Mouse (Mus musculus) cerebellum, postnatal 25 days (tissue): ENCODE data around the gene Sptbn1.

Source experiments
- DNase-seq, 2 experiments: peaks; one replicate each; pipeline ENCODE4 v3.0.0; 2021; ENCODE audit warnings: mixed read lengths in 2 of 2

The Sptbn1 gene

GRCm38 (mm10) chr11:30267892-30268647, at the start of gene Sptbn1:
Gene Sptbn1 (minus strand): TSS chr11:30268175.
- DNase-seq: peak; percentile 85 to 90

DNA sequence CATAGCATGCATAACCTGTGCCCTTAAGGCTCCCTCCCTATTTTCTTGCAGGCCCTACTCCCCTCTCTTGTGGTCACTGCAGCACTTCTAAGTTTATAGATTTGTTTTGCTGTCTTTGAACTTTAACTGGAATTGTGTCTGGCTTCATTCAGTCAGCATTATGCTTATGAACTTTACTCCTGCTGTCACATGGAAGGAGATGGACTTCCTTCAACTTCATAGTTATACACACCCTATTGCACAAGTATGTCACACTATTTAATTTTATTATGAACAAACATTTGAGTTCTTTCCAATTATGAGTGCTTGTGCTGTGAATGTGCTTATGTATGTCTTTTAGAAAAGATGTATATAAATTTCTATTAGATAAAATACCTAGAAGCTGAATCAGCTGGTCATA, 26.3 kb upstream of the Sptbn1 start:
- DNase-seq: no peak

DNA sequence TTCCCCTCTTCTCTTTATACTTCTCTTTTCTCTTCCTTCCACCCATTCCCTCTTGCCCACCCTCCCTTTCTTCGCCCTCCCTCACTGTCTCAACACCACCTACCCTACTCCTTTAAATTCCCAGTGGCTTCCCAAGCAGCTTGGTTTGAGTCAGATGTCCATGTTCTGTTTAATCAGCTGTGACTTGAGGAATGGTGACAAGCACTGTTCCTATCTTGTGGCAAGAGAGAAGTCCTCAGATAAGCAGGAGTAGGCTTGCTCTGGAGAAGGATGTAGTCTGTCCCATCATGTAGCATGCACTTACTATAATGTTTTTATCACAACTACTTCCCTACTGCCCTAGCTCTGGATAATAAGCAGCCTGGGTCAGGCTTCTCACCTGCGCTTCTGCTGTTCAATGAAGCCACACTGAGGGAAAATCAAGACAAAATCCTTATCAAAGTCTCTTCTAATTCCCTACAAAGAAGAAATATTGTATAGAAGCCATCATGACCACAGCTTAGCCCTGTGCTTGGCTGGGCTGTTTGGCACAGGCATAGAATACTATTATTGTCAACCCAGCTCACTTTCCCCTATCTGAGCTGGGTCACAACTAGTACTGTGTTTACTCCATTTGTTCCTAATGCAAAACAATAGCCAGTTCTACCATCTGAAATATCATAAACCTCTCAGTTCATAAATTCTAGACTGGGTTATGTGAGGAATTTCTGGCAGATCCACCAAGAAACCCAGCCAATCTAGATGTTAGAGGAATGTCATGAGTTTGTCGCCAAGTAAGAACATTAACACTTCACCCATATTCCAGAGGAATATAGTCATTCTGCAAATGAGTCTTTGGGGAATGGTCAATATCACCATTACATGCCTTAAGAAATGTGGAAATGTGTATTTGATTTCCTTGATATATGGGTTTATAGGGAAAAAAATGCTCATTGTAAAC, 24.5 kb upstream of the Sptbn1 start:
- no peak for DNase-seq

DNA sequence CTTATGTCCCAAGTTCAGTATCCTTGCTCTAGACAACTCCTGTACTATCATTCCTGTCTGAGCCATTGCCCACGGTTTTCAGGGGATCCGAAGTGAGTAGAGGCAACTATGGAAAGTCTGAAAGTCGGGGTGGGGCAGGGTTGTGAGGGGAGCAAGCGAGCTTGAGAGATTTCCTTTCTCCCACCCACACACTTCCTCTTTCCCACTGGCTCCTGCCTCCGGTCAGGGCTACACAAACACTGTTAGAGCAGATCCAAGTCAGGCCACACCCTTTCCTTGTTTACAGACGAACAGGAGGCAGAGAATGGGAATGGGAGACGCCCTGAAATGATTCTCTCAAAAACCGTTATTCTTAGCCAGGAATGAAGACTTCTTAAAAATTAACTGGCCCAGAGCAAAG, 23.2 kb upstream of the Sptbn1 start:
- no peak for DNase-seq

DNA sequence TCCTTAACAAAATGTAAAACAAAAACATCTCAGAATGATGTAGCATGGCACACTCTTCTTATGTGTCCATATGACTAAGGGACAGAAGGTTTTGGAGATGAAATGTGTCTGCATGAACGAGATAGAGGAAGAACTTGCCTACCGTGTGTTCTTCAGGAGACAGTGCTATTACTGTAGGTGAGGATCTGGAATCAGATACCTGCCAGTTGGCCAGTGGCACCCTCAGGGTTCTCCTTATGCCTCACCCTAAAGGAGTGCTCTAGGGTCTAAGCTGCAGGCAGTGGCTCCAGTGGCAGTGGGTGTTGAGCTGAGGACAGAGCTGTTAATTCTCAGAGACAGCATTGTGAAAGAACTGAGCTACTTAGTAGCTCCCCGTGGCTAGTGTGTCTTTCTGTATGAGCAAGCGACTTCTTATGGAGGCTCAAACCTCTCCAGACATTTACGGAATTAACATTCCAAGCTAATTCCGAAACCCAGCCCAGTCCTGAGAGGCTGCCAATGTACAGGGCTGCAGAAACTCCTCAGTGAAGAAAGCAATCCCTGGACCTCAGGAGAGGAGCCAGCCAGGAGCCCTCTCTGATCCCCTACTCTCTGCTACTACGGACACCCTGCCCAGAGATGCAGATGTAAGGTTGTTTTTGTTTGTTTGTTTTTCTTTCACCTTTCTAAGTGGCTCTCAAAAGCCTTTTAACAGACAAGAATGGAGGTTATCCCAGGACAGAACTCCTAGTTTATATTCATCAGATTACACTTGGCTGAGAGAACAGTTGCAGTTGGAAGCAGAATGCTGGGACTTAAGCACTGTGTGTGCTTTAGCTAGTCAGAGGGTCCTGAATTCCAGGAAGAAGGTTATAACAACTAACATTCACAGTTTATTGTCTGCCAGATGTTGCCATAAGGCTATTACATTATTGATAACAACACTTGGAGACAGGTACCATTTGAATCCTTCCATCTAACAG, 21.8 kb upstream of the Sptbn1 start:
- peak; percentile 27 to 29 for DNase-seq

DNA sequence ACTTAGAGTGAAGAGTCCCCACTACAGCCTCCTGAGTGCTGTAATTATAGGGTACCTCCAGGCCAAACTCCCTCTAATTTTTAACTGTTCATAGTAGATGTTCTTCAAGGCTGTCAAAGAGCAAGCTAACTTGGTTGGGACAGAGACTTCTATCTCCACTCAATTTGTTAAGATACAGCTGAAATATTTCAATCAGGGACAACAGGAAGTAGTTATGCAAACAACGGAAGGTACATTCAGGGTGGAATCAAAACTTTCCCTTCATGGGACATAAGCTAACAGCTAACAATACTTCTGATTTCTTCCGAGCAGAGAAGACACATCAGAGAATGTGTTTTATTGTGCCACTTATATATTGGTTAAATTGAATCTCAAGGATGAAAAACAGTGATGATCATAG, 20.1 kb upstream of the Sptbn1 start:
- DNase-seq: no peak

DNA sequence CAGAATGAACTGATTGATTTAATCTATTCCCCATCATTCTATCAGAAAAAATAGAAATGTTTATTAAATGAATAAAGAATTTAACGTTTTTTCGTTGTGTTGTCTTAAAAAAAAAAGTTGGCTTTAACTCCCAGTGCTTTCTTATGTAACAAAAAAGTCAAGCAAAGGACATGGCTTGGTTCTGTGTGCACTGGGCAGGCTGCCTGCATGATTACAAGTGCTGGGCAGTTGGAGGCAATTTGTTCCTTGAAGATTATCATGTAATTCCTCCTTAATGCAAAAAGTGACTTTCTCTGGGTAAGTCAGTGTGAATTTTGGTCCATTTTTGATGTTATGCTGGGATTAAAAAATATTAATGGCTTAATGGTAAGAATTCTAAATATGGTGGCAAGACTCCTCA, 15.7 kb upstream of the Sptbn1 start:
- no peak for DNase-seq

- no peak for DNase-seq
These were observed 13.1 kb upstream of the Sptbn1 start for GRCm38 (mm10) chr11:30281096-30281495.

GRCm38 (mm10) chr11:30279278-30279677, 11.3 kb upstream of the Sptbn1 start:
- no peak for DNase-seq

DNA sequence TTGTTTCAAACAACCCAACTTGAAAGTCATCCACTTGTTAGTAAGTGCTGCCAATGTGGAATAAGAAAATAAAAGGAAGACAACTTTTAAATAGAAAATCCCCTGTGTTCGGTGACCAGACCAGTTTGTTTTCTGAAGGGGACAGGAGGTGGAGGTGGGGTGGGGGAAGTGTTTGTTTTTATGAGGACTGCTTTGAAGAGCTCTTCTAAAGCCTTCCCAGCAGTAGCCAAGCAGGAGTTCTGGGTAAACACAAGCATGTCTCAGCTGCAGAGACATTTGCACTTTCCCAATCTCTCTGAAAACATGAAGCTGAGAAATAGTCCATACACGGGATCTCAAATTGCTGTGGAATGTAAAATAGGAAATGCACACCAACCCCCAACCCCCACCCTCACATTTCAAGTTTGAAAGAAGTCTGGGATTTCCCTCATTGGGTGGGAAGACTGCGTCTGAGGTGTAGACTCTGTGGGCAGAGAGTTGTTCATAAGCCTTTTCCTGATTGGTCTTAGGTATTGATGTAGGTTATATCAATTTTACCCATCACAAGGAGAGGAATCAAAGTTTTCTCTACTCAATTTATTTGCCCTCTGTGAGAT, 7.6 kb upstream of the Sptbn1 start:
- no peak for DNase-seq

GRCm38 (mm10) chr11:30269524-30269923, 1.5 kb upstream of the Sptbn1 start:
- DNase-seq: no peak

DNA sequence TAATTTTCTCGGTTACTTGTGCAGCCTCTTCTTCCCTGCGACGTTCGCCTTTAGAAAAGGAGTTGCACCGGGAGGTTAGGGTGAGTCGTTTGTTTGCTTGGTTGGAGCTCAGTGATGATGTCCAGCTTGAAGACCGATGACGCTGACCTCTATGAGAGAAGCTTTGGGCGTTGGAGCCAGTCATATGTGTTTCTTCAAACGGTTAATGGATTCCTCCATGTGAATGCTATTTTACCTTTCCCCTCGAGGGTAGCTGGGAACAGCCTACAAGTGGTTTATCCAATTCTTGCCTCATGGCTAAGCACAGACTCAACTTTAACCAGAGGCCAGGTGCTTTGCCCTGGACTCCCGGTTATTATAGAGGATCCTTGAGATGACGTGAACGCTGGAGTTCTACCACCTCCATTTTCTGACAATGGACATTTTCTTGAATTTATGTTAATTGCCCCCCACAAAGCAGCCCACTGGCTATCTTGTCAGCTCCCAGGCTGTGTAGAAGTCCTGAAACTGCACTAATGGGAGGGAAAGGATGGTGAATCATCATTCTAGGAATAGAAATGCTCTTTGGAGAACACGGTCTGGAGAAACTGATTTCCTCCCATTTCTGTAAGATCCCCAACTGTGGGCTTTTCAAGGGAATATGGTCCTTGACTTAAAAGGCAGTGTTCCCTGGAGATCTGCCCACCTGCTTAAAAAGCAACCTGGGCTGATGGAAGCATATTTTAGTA, 837 bp upstream of the Sptbn1 start:
- no peak for DNase-seq

GRCm38 (mm10) chr11:30267036-30267891, 711 bp downstream of the Sptbn1 start:
- peak; percentile 81 to 82 for DNase-seq

DNA sequence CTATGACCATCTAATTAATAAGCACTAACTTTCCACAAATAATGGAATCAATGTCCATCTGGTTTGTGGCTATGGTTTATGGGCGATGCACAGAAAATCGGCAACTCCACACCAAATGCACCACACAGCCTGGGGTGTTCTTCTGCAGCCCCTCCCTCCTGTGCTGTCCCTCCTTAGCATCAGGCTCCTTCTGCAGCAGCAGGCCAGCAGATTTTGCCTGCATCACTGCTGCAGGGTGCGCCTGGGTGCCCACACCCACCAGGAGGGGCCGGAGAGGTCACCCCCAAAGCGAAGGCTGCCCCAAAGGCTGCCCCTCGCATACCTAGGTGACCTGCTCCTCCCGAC, 1.3 kb downstream of the Sptbn1 start:
- DNase-seq: no peak

- no peak for DNase-seq
These were observed 2.3 kb downstream of the Sptbn1 start for GRCm38 (mm10) chr11:30265666-30266065.

DNA sequence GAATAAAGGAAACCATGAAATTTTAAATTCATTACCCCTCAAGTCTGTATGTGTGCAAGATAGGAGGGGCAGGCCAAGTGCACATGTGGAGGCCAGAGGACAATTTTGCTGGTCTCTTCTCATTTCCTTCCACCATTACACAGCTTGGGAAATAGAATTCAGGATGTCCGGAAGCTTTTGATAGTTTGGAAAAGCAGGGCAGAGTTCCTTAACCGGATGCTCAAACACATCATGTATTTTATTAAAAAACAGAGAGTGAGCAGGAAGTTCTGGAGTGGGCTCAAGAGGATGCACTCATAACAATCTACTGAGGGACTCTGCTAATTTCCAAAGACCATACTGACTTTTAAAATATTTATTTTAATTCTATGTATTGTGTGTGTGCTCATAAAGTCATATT, 4.3 kb downstream of the Sptbn1 start:
- DNase-seq: no peak

DNA sequence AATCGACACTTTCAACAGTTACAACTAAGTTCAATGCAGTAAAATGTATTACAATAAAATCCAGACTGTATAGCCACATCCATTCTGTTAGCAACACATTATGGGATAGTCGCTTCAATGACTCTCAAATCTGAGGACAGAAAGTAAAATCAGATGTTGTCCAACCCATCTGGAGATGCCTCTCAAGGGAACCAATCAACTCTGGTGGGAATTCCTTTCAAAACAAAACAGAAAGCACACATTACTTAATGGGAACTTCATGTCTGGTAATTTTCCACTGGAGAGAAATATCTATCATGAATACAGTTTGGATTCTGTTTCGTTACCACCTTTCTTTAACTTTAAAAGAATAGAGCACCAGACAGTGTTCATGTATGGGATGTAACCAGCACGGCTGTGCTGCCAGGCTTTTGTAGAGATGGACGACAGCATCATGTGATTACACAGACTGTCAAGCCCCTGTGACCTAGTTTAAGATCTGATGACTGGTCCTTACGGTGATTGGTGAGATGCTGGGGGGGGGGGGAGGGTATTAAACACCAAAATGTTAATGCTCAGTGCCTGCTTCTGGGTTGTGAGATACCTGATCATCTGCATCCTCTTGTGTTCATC, 9.1 kb downstream of the Sptbn1 start:
- no peak for DNase-seq

- DNase-seq: peak; percentile 64 to 73
These were observed 10.2 kb downstream of the Sptbn1 start for GRCm38 (mm10) chr11:30257812-30258211.

DNA sequence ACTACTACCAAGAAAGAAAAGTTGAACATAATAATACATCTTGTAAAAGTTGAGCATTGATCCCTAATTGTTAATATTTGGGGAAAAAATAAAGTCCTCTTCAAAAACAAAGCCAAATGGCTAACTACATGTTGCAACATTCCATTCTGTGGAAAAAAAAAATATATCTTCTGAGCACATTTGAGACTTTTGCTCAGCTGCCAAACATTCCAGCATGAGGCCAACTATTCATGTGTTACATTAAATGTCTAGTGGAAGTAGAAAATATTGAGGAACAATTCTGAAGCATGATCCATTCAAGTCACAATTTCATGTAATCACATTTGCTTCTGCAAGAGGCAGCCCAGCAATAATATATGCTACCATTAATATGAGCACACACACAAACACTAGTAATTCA, 10.9 kb downstream of the Sptbn1 start:
- no peak for DNase-seq

GRCm38 (mm10) chr11:30256491-30256890, 11.5 kb downstream of the Sptbn1 start:
- no peak for DNase-seq
